Mouse (Mus musculus): ENCODE data around the gene Nedd9. TPM values are rescaled to one million over a fixed set of nuclear protein-coding genes. Genes with fewer than 3 reads are reported as not detected.

Nedd9 gene
- polyA plus RNA-seq, 1 experiment, result 39.4 TPM

- TF ChIP-seq POLR2A (IDR thresholded peaks at IDR 0.05; ENCODE audit: control insufficient read depth, extremely low read depth, insufficient read depth, low read length, poor library complexity) (no peak), CTCF (IDR thresholded peaks at IDR 0.05; ENCODE audit: borderline replicate concordance, control insufficient read depth, extremely low read depth, insufficient read depth, low read length, poor library complexity) (no peak)
- no peak for DNase-seq
- H3K27ac ChIP-seq (ENCODE audit: control insufficient read depth, insufficient read depth, low read length), result no peak overlapping the region
These were observed 85.4 kb downstream of the Nedd9 start for GRCm38 (mm10) chr13:41401775-41402174.

GRCm38 (mm10) chr13:41400289-41400688, 86.9 kb downstream of the Nedd9 start:
- Histone ChIP-seq H3K36me3 (ENCODE audit: control insufficient read depth, insufficient read depth, low read length) (no peaks in the 10 kb centered on the region), H3K27me3 (ENCODE audit: control insufficient read depth, insufficient read depth, low read length) (no peaks in the 10 kb centered on the region), H3K4me3 (ENCODE audit: control insufficient read depth, insufficient read depth, low read length) (no peak overlapping the region), H3K4me1 (replicated peaks; ENCODE audit: control insufficient read depth, insufficient read depth, low read length) (no peaks in the 10 kb centered on the region), H3K27ac (ENCODE audit: control insufficient read depth, insufficient read depth, low read length) (no peak overlapping the region)
- WGBS, result 95% methylated on average over 3 of the region's 3 CpGs
- TF ChIP-seq CTCF (IDR thresholded peaks at IDR 0.05; ENCODE audit: borderline replicate concordance, control insufficient read depth, extremely low read depth, insufficient read depth, low read length, poor library complexity), result no peak
- no peak for TF ChIP-seq POLR2A (IDR thresholded peaks at IDR 0.05; ENCODE audit: control insufficient read depth, extremely low read depth, insufficient read depth, low read length, poor library complexity)
- no peak for DNase-seq

More at GRCm38 (mm10) chr13:41401775-41402174, 85.4 kb downstream of the Nedd9 start:
- WGBS, result 96% methylated on average over 6 of the region's 6 CpGs
- Histone ChIP-seq H3K36me3 (ENCODE audit: control insufficient read depth, insufficient read depth, low read length) (no peaks in the 10 kb centered on the region), H3K27me3 (ENCODE audit: control insufficient read depth, insufficient read depth, low read length) (no peaks in the 10 kb centered on the region), H3K4me3 (ENCODE audit: control insufficient read depth, insufficient read depth, low read length) (no peak overlapping the region), H3K4me1 (replicated peaks; ENCODE audit: control insufficient read depth, insufficient read depth, low read length) (no peaks in the 10 kb centered on the region)

- no peaks in the 10 kb centered on the region for H3K27me3 ChIP-seq (ENCODE audit: control insufficient read depth, insufficient read depth, low read length)
- peaks cover 2% of the 10 kb centered on the region; the same call in 1 of the 2 replicates for H3K4me1 ChIP-seq (replicated peaks; ENCODE audit: control insufficient read depth, insufficient read depth, low read length)
- DNase-seq, result no peak
- H3K4me3 ChIP-seq (ENCODE audit: control insufficient read depth, insufficient read depth, low read length), result no peak overlapping the region
- no peak for TF ChIP-seq POLR2A (IDR thresholded peaks at IDR 0.05; ENCODE audit: control insufficient read depth, extremely low read depth, insufficient read depth, low read length, poor library complexity)
- no peak for TF ChIP-seq CTCF (IDR thresholded peaks at IDR 0.05; ENCODE audit: borderline replicate concordance, control insufficient read depth, extremely low read depth, insufficient read depth, low read length, poor library complexity)
- no peaks in the 10 kb centered on the region for H3K36me3 ChIP-seq (ENCODE audit: control insufficient read depth, insufficient read depth, low read length)
- no peak overlapping the region for H3K27ac ChIP-seq (ENCODE audit: control insufficient read depth, insufficient read depth, low read length)
- WGBS, result 92% methylated on average over 2 of the region's 2 CpGs
These were observed 95.0 kb downstream of the Nedd9 start for GRCm38 (mm10) chr13:41392191-41392590.

- no peak for DNase-seq
- no peak overlapping the region for H3K4me3 ChIP-seq (ENCODE audit: control insufficient read depth, insufficient read depth, low read length)
- no peak for TF ChIP-seq POLR2A (IDR thresholded peaks at IDR 0.05; ENCODE audit: control insufficient read depth, extremely low read depth, insufficient read depth, low read length, poor library complexity)
- no peaks in the 10 kb centered on the region for H3K36me3 ChIP-seq (ENCODE audit: control insufficient read depth, insufficient read depth, low read length)
- WGBS, result 74% methylated on average over 2 of the region's 2 CpGs
- no peak overlapping the region for H3K27ac ChIP-seq (ENCODE audit: control insufficient read depth, insufficient read depth, low read length)
- peaks cover 2% of the 10 kb centered on the region; the same call in 1 of the 2 replicates for H3K4me1 ChIP-seq (replicated peaks; ENCODE audit: control insufficient read depth, insufficient read depth, low read length)
- no peaks in the 10 kb centered on the region for H3K27me3 ChIP-seq (ENCODE audit: control insufficient read depth, insufficient read depth, low read length)
These were observed 96.5 kb downstream of the Nedd9 start for GRCm38 (mm10) chr13:41390698-41391097.

GRCm38 (mm10) chr13:41386581-41386980, 100.6 kb downstream of the Nedd9 start:
- 94% methylated on average over 4 of the region's 4 CpGs for WGBS
- H3K27me3 ChIP-seq (ENCODE audit: control insufficient read depth, insufficient read depth, low read length), result no peaks in the 10 kb centered on the region
- no peaks in the 10 kb centered on the region; the same call in 1 of the 2 replicates for H3K36me3 ChIP-seq (ENCODE audit: control insufficient read depth, insufficient read depth, low read length)
- no peak for DNase-seq
- no peak overlapping the region for H3K27ac ChIP-seq (ENCODE audit: control insufficient read depth, insufficient read depth, low read length)
- peaks cover 10% of the 10 kb centered on the region for H3K4me1 ChIP-seq (replicated peaks; ENCODE audit: control insufficient read depth, insufficient read depth, low read length)
- TF ChIP-seq CTCF (IDR thresholded peaks at IDR 0.05; ENCODE audit: borderline replicate concordance, control insufficient read depth, extremely low read depth, insufficient read depth, low read length, poor library complexity) (no peak), POLR2A (IDR thresholded peaks at IDR 0.05; ENCODE audit: control insufficient read depth, extremely low read depth, insufficient read depth, low read length, poor library complexity) (no peak)
- H3K4me3 ChIP-seq (ENCODE audit: control insufficient read depth, insufficient read depth, low read length), result no peak overlapping the region

- Histone ChIP-seq H3K4me3 (ENCODE audit: control insufficient read depth, insufficient read depth, low read length) (no peak overlapping the region), H3K4me1 (replicated peaks; ENCODE audit: control insufficient read depth, insufficient read depth, low read length) (peaks cover 19% of the 10 kb centered on the region), H3K27me3 (ENCODE audit: control insufficient read depth, insufficient read depth, low read length) (no peaks in the 10 kb centered on the region), H3K36me3 (ENCODE audit: control insufficient read depth, insufficient read depth, low read length) (no peaks in the 10 kb centered on the region; the same call in 1 of the 2 replicates), H3K27ac (ENCODE audit: control insufficient read depth, insufficient read depth, low read length) (no peak overlapping the region)
- WGBS, result 96% methylated on average over 4 of the region's 4 CpGs
- TF ChIP-seq POLR2A (IDR thresholded peaks at IDR 0.05; ENCODE audit: control insufficient read depth, extremely low read depth, insufficient read depth, low read length, poor library complexity) (no peak), CTCF (IDR thresholded peaks at IDR 0.05; ENCODE audit: borderline replicate concordance, control insufficient read depth, extremely low read depth, insufficient read depth, low read length, poor library complexity) (no peak)
- no peak for DNase-seq
These were observed 102.3 kb downstream of the Nedd9 start for GRCm38 (mm10) chr13:41384896-41385295.

GRCm38 (mm10) chr13:41382635-41383034, 104.5 kb downstream of the Nedd9 start:
- Histone ChIP-seq H3K27ac (ENCODE audit: control insufficient read depth, insufficient read depth, low read length) (no peak overlapping the region), H3K27me3 (ENCODE audit: control insufficient read depth, insufficient read depth, low read length) (no peaks in the 10 kb centered on the region), H3K4me1 (replicated peaks; ENCODE audit: control insufficient read depth, insufficient read depth, low read length) (peaks cover 20% of the 10 kb centered on the region), H3K4me3 (ENCODE audit: control insufficient read depth, insufficient read depth, low read length) (no peak overlapping the region), H3K36me3 (ENCODE audit: control insufficient read depth, insufficient read depth, low read length) (no peaks in the 10 kb centered on the region; the same call in 1 of the 2 replicates)
- DNase-seq, result no peak
- TF ChIP-seq CTCF (IDR thresholded peaks at IDR 0.05; ENCODE audit: borderline replicate concordance, control insufficient read depth, extremely low read depth, insufficient read depth, low read length, poor library complexity) (no peak), POLR2A (IDR thresholded peaks at IDR 0.05; ENCODE audit: control insufficient read depth, extremely low read depth, insufficient read depth, low read length, poor library complexity) (no peak)

All from thymus, adult 2 months (tissue).